Mouse (Mus musculus): ENCODE measurements around the gene Rdh13. TPM values are rescaled to one million over a fixed set of nuclear protein-coding genes. Genes with fewer than 3 reads are reported as not detected.

Rdh13 gene
- total RNA-seq (2023; ENCODE audit: inconsistent age): 8.4 to 10.3 TPM (median 9.5 TPM) in 4 replicates

DNA sequence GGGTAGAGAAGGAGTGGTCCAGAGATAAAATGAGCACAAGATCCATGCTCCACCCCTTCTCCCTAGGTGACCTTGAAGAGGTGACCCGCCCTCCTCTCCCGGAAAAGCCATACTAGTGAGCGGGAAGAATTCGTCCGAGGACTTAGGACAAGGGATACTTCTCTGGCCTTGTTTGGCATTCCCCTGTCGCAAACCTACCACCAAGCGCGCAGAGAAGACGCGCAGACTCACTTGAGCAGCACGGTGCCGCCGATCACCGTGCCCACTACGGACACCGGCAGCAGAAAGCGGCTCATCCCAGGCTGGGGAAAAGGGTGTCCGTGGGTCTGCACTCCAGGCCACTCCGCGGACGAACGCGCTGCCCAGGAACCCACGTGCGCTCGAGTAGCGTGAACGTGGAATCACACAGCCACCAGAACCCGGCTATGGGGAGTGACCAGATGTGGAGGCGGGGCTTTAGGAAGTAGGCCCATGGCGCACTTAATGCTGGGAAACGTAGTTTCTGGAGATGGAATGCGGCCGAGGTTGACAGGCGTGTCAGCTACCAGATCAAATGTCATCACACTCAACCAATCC is at the start of gene Rdh13:
TSS of gene Rdh13 (minus strand) at position 434 of the 576 bp plus-strand sequence.

DNA sequence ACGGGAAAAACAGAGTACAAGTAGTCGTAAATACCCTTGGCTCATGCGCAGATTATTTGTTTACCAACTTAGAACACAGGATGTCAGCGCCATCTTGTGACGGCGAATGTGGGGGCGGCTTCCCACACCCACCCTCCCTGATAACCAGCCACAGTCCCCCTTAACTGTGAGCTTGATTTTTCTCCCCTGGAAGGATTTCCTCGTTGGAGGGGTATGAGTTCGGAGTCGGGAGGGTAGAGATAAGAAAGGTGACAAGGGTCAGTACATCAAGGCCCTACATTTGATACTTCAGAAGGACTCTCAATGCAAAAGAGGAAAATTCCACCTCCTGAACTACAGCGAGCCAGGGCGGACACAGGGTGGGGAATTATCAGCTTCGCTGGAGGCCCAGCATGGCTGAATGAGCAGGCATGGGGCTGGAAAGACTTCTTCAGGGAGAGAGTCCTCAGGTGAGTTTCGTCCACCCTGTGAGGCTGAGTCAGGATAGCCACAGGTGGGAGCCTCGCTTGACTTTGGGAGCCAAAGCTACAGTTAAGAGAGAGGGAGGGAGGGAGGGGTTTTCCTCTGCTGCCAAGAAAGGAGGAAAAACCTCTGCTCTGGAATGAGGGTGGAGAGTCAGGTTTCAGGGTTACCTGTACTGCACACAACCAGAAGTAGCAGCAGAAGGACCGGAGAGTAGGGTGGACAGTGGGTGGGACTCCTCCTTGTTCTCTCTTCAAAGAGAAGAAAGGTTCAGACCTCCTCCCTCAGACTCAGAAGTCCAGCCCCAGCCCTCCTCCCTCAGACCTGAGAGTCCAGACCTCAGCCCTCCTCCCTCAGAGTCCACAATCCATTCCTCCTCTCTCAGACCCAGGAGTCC is 15.4 kb upstream of the Rdh13 start, which contains the start of gene Eps8l1:
TSS of gene Eps8l1 (plus strand) at position 99 of the 859 bp plus-strand sequence.

DNA sequence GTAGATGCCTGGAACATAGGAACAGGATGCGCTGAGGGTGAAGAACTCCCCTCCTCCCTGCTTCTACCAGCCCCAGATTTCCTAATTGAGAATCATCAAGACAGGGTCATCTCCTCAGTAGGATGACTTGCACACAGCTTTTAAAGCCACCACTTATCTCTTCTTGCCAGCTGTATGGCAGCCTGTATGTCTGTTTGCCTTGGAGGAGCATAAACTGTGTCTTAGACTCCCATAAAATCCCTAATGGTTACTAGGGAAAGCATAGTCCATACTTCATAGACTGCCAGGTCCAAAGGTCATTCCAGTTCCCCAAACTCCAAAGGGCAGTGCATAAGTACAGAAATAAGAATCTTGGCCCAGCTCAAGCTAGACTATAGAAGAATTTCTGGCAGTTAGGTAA is 47.7 kb downstream of the Rdh13 start, which contains the start of gene Gp6:
TSS of gene Gp6 (minus strand) at position 15 of the 400 bp plus-strand sequence.

Other genes starting within 250 kb of the Rdh13 start
- 0.24 TPM in 1 of 4 replicates, not detected in the others for gene Lilra5, start 207.9 kb downstream of the Rdh13 start, total RNA-seq (2023; ENCODE audit: inconsistent age)
- gene Ncr1, start 107.9 kb downstream of the Rdh13 start, total RNA-seq (2023; ENCODE audit: inconsistent age): 0.48 to 1.2 TPM (median 1.0 TPM) in 4 replicates
- gene Gp6, start 47.9 kb downstream of the Rdh13 start, total RNA-seq (2023; ENCODE audit: inconsistent age): 0.15 to 0.42 TPM (median 0.16 TPM) in 3 of 4 replicates, not detected in the other
- 13.9 to 50.5 TPM (median 45.9 TPM) in 4 replicates for gene Eps8l1, start 15.0 kb upstream of the Rdh13 start, total RNA-seq (2023; ENCODE audit: inconsistent age)
- 230 to 259 TPM (median 247 TPM) in 4 replicates for gene Ppp1r12c, start 56.0 kb upstream of the Rdh13 start, total RNA-seq (2023; ENCODE audit: inconsistent age)
- gene Tnnt1, start 70.7 kb upstream of the Rdh13 start, total RNA-seq (2023; ENCODE audit: inconsistent age): 0.61 to 2.7 TPM in 2 of 4 replicates, not detected in the others
- gene Tnni3, start 78.6 kb upstream of the Rdh13 start, total RNA-seq (2023; ENCODE audit: inconsistent age): 1.2 to 1.9 TPM in 2 of 4 replicates, not detected in the others
- gene Dnaaf3, start 86.8 kb upstream of the Rdh13 start, total RNA-seq (2023; ENCODE audit: inconsistent age): 0.22 to 0.69 TPM (median 0.39 TPM) in 3 of 4 replicates, not detected in the other
- not detected in 4 replicates for gene Syt5, start 101.9 kb upstream of the Rdh13 start, total RNA-seq (2023; ENCODE audit: inconsistent age)
- gene Ptprh, start 158.4 kb upstream of the Rdh13 start, total RNA-seq (2023; ENCODE audit: inconsistent age): 1.4 TPM in 1 of 4 replicates, not detected in the others
- gene Tmem86b, start 185.8 kb upstream of the Rdh13 start, total RNA-seq (2023; ENCODE audit: inconsistent age): 46.4 to 54.9 TPM (median 50.2 TPM) in 4 replicates
- gene Ppp6r1, start 213.4 kb upstream of the Rdh13 start, total RNA-seq (2023; ENCODE audit: inconsistent age): 242 to 260 TPM (median 251 TPM) in 4 replicates
- gene Hspbp1, start 239.4 kb upstream of the Rdh13 start, total RNA-seq (2023; ENCODE audit: inconsistent age): 74.3 to 78.0 TPM (median 75.7 TPM) in 4 replicates
- gene Brsk1, start 245.0 kb upstream of the Rdh13 start, total RNA-seq (2023; ENCODE audit: inconsistent age): not detected in 4 replicates